Mouse (Mus musculus) small intestine, adult 2 months (tissue): Measurements from ENCODE around the gene Fgd3.

Experiments
- CTCF ChIP-seq: fragments of 200-500 bp; IDR thresholded peaks from 2 replicates; pipeline ENCODE4 v1.5.1; 2012; ENCODE audit warnings: low read depth, mild to moderate bottlenecking, control low read depth, inconsistent platforms, low read length, moderate library complexity, mixed read lengths; ENCODE audit not compliant: insufficient replicate concordance, insufficient read length; ENCODE audit errors: extremely low read depth
- POLR2A ChIP-seq: fragments of 200-500 bp; IDR thresholded peaks from 2 replicates; pipeline ENCODE4 v1.6.1; 2012; ENCODE audit warnings: low read depth, mild to moderate bottlenecking, control low read depth, inconsistent platforms, low read length, moderate library complexity

GRCm38 (mm10) chr13:49267645-49268044, 52.5 kb downstream of the Fgd3 start:
- TF ChIP-seq POLR2A, result no peak
- TF ChIP-seq CTCF, result no peak
